Mouse (Mus musculus): Measurements from ENCODE around the gene Olfr414. TPM values are rescaled to one million over a fixed set of nuclear protein-coding genes. Genes with fewer than 3 reads are reported as not detected.

The Olfr414 gene
- polyA plus RNA-seq (2021; fragmentation: Nextera tagmentation) = not detected in 2 replicates
- long read RNA-seq, experiment 1 = 0 reads
- long read RNA-seq, experiment 2 = 0 reads

GRCm38 (mm10) chr1:174423764-174424163 lies at the start of gene Olfr414:
TSS of gene Olfr414 (plus strand) at chr1:174424064.

GRCm38 (mm10) chr1:174390746-174391145 lies 33.1 kb upstream of the Olfr414 start, which contains the start of gene Olfr248:
TSS of gene Olfr248 (plus strand) at chr1:174391046.

GRCm38 (mm10) chr1:174441782-174442181 lies 17.9 kb downstream of the Olfr414 start, which contains the start of gene Olfr220:
TSS of gene Olfr220 (plus strand) at chr1:174442082.

Other genes with a start within 250 kb of the Olfr414 start
- not detected in 2 replicates for gene Olfr419, start 172.0 kb upstream of the Olfr414 start, polyA plus RNA-seq (2021; fragmentation: Nextera tagmentation)
- not detected in 2 replicates for gene Mptx1, start 93.5 kb upstream of the Olfr414 start, polyA plus RNA-seq (2021; fragmentation: Nextera tagmentation)
- gene Olfr417, start 58.9 kb upstream of the Olfr414 start, polyA plus RNA-seq (2021; fragmentation: Nextera tagmentation) = not detected in 2 replicates
- not detected in 2 replicates for gene Olfr248, start 33.0 kb upstream of the Olfr414 start, polyA plus RNA-seq (2021; fragmentation: Nextera tagmentation)
- not detected in 2 replicates for gene Olfr220, start 18.0 kb downstream of the Olfr414 start, polyA plus RNA-seq (2021; fragmentation: Nextera tagmentation)
- gene Fmn2, start 77.8 kb downstream of the Olfr414 start, polyA plus RNA-seq (2021; fragmentation: Nextera tagmentation) = 8.4 and 8.6 TPM in 2 replicates

All from left cerebral cortex, adult 6 months (tissue).